Mouse (Mus musculus) forebrain, postnatal 0 days (tissue): Measurements from ENCODE around the gene Rab11fip2. TPM values are rescaled to one million over a fixed set of nuclear protein-coding genes. Genes with fewer than 3 reads are reported as not detected.

ENCODE experiments used
- ATAC-seq: fragments of 200-750 bp; cut with Nextera tagmentation; 2 replicates; pipeline ENCODE4 v1.8.0; 2017; ENCODE audit warnings: mild to moderate bottlenecking, moderate library complexity
- DNase-seq: peaks from one replicate; pipeline ENCODE4 v3.0.0-alpha.2; 2015
- H3K27ac ChIP-seq: fragments of 300-500 bp; sonication (generic); 2 replicates; pipeline ENCODE4 v1.5.1; 2014; ENCODE audit warnings: low read depth, mild to moderate bottlenecking, antibody characterized with exemption, low read length, moderate library complexity, mixed read lengths
- H3K27me3 ChIP-seq: fragments of 300-500 bp; sonication (generic); 2 replicates; pipeline ENCODE4 v1.6.1; 2014; ENCODE audit warnings: mild to moderate bottlenecking, low read length, mixed read lengths; ENCODE audit not compliant: insufficient read depth
- H3K36me3 ChIP-seq: fragments of 300-500 bp; sonication (generic); 2 replicates; pipeline ENCODE4 v1.6.1; 2014; ENCODE audit warnings: mild to moderate bottlenecking, moderate library complexity; ENCODE audit not compliant: insufficient read depth
- H3K4me1 ChIP-seq: fragments of 300-500 bp; sonication (generic); 2 replicates; pipeline ENCODE4 v1.6.1; 2014; ENCODE audit warnings: antibody characterized with exemption; ENCODE audit not compliant: insufficient read depth
- H3K4me2 ChIP-seq: fragments of 300-500 bp; sonication (generic); 2 replicates; pipeline ENCODE4 v1.6.1; 2014; ENCODE audit warnings: low read depth, mild to moderate bottlenecking, moderate library complexity
- H3K4me3 ChIP-seq: fragments of 300-500 bp; sonication (generic); 2 replicates; pipeline ENCODE4 v1.5.1; 2014; ENCODE audit warnings: low read depth, low read length, mixed read lengths
- H3K9ac ChIP-seq: fragments of 300-500 bp; sonication (generic); 2 replicates; pipeline ENCODE4 v1.6.1; 2014; ENCODE audit warnings: mild to moderate bottlenecking
- H3K9me3 ChIP-seq: fragments of 300-500 bp; sonication (generic); 2 replicates; pipeline ENCODE4 v1.6.1; 2016; ENCODE audit warnings: low read length
- CTCF ChIP-seq: sonication (generic); IDR thresholded peaks from 2 replicates; pipeline ENCODE4 v1.5.1; 2016; ENCODE audit warnings: antibody characterized with exemption, control low read depth, low read depth
- WGBS: fragments of 180-500 bp; shearing (Covaris S2); extraction: QIAGEN DNeasy Blood & Tissue Kit; methylation state at CpG from one replicate; pipeline ENCODE4 v1.1.7; 2014; 5-methylcytosine and 5-hydroxymethylcytosine counted together
- polyA plus RNA-seq: library from polyadenylated mRNA; unstranded; fragments of >200 nt; fragmentation: Nextera tagmentation; extraction: Ambion mirVana; gene quantifications from 2 replicates; pipeline ENCODE4 v1.2.1, GENCODE M21; 2015
- total RNA-seq: library from RNA; depleted of rRNA; stranded (reverse); fragments of >200 nt; gene quantifications from 2 replicates; pipeline ENCODE4 v1.2.3, GENCODE M21; 2014

Rab11fip2 gene
- total and polyA plus RNA-seq, 2 experiments from 2014 or later = 12.2 to 59.6 TPM

- no peak for ATAC-seq
- TF ChIP-seq CTCF = no peak
- Histone ChIP-seq H3K27ac (no peak overlapping the region), H3K4me2 (no peak overlapping the region), H3K9ac (no peak overlapping the region), H3K9me3 (no peaks in the 10 kb centered on the region), H3K36me3 (no peaks in the 10 kb centered on the region), H3K4me1 (no peaks in the 10 kb centered on the region), H3K27me3 (no peaks in the 10 kb centered on the region), H3K4me3 (no peak overlapping the region)
- no peak for DNase-seq
- WGBS = 36% methylated on average over 4 of the region's 4 CpGs
These were observed 14.8 kb downstream of the Rab11fip2 start for GRCm38 (mm10) chr19:59928672-59929071.

GRCm38 (mm10) chr19:59926125-59926524 lies 17.3 kb downstream of the Rab11fip2 start:
- no peaks in the 10 kb centered on the region for H3K36me3 ChIP-seq
- H3K4me2 ChIP-seq = no peak overlapping the region
- no peak overlapping the region for H3K27ac ChIP-seq
- no peak overlapping the region for H3K4me3 ChIP-seq
- DNase-seq = no peak
- WGBS = 85% methylated on average over 1 of the region's 1 CpGs
- no peaks in the 10 kb centered on the region for H3K4me1 ChIP-seq
- no peaks in the 10 kb centered on the region for H3K27me3 ChIP-seq
- ATAC-seq = no peak
- H3K9ac ChIP-seq = no peak overlapping the region
- TF ChIP-seq CTCF = no peak
- H3K9me3 ChIP-seq = no peaks in the 10 kb centered on the region

- WGBS = 72% methylated on average over 3 of the region's 3 CpGs
- H3K4me1 ChIP-seq = no peaks in the 10 kb centered on the region
- no peak for TF ChIP-seq CTCF
- no peak overlapping the region for H3K27ac ChIP-seq
- H3K9ac ChIP-seq = no peak overlapping the region
- no peak overlapping the region for H3K4me2 ChIP-seq
- no peak overlapping the region for H3K4me3 ChIP-seq
- no peaks in the 10 kb centered on the region for H3K27me3 ChIP-seq
- H3K9me3 ChIP-seq = no peaks in the 10 kb centered on the region
- ATAC-seq = no peak
- H3K36me3 ChIP-seq = no peaks in the 10 kb centered on the region
- DNase-seq = no peak
These were observed 22.6 kb downstream of the Rab11fip2 start for GRCm38 (mm10) chr19:59920846-59921245.

GRCm38 (mm10) chr19:59917901-59918613 lies 25.4 kb downstream of the Rab11fip2 start:
- H3K27me3 ChIP-seq = no peaks in the 10 kb centered on the region
- no peaks in the 10 kb centered on the region for H3K4me1 ChIP-seq
- 87% methylated on average over 2 of the region's 2 CpGs for WGBS
- TF ChIP-seq CTCF = no peak
- H3K4me2 ChIP-seq = no peak overlapping the region
- DNase-seq (no peak), ATAC-seq (no peak)
- no peaks in the 10 kb centered on the region for H3K9me3 ChIP-seq
- H3K36me3 ChIP-seq = 0 out of 2 replicates have a peak, but pooled peaks cover 6% of the 10 kb centered on the region
- no peak overlapping the region for H3K4me3 ChIP-seq
- no peak overlapping the region for H3K9ac ChIP-seq
- H3K27ac ChIP-seq = no peak overlapping the region

GRCm38 (mm10) chr19:59911554-59911953 lies 31.9 kb downstream of the Rab11fip2 start:
- TF ChIP-seq CTCF = no peak
- H3K4me3 ChIP-seq = no peak overlapping the region
- WGBS = 8% methylated on average over 4 of the region's 4 CpGs
- no peaks in the 10 kb centered on the region for H3K9me3 ChIP-seq
- ATAC-seq = no peak
- H3K36me3 ChIP-seq = peaks cover 13% of the 10 kb centered on the region
- H3K27me3 ChIP-seq = no peaks in the 10 kb centered on the region
- H3K4me1 ChIP-seq = no peaks in the 10 kb centered on the region
- no peak overlapping the region for H3K27ac ChIP-seq
- DNase-seq = no peak
- no peak overlapping the region for H3K9ac ChIP-seq
- H3K4me2 ChIP-seq = no peak overlapping the region

GRCm38 (mm10) chr19:59905296-59906081 lies 38.0 kb downstream of the Rab11fip2 start:
- no peak for ATAC-seq

GRCm38 (mm10) chr19:59899965-59900364 lies 43.5 kb downstream of the Rab11fip2 start:
- H3K36me3 ChIP-seq = peaks cover 5% of the 10 kb centered on the region; the same call in 1 of the 2 replicates
- no peak overlapping the region for H3K4me3 ChIP-seq
- H3K27ac ChIP-seq = no peak overlapping the region
- no peak for ATAC-seq
- 94% methylated on average over 4 of the region's 4 CpGs for WGBS
- no peaks in the 10 kb centered on the region for H3K27me3 ChIP-seq
- H3K9me3 ChIP-seq = no peaks in the 10 kb centered on the region
- no peak overlapping the region for H3K9ac ChIP-seq
- no peak for TF ChIP-seq CTCF
- H3K4me2 ChIP-seq = no peak overlapping the region
- no peak for DNase-seq
- no peaks in the 10 kb centered on the region for H3K4me1 ChIP-seq

More at GRCm38 (mm10) chr19:59905296-59906081, 38.0 kb downstream of the Rab11fip2 start:
- no peak for DNase-seq
- no peak overlapping the region for H3K9ac ChIP-seq
- 44% methylated on average over 1 of the region's 1 CpGs for WGBS
- TF ChIP-seq CTCF = no peak
- H3K36me3 ChIP-seq = peaks cover 15% of the 10 kb centered on the region
- H3K4me2 ChIP-seq = no peak overlapping the region
- H3K4me3 ChIP-seq = no peak overlapping the region
- no peaks in the 10 kb centered on the region for H3K4me1 ChIP-seq
- no peak overlapping the region for H3K27ac ChIP-seq
- no peaks in the 10 kb centered on the region for H3K27me3 ChIP-seq
- H3K9me3 ChIP-seq = no peaks in the 10 kb centered on the region
